Mouse (Mus musculus): ENCODE results near the gene Pip5kl1. TPM values are rescaled to one million over a fixed set of nuclear protein-coding genes. Genes with fewer than 3 reads are reported as not detected.
A peak's percentile ranks its signal among the peaks of the same experiment; 100 is the strongest.

The Pip5kl1 gene
- polyA plus RNA-seq, 1 experiment from 2014 or later = not detected

GRCm38 (mm10) chr2:32618051-32618450, 43.5 kb downstream of the Pip5kl1 start:
- 86% methylated on average over 9 of the region's 9 CpGs for WGBS
- Histone ChIP-seq H3K36me3 (peaks cover 40% of the 10 kb centered on the region), H3K4me1 (replicated peaks) (peaks cover 37% of the 10 kb centered on the region)

GRCm38 (mm10) chr2:32620682-32621516, 46.3 kb downstream of the Pip5kl1 start:
- 11% methylated on average over 4 of the region's 4 CpGs for WGBS
- Histone ChIP-seq H3K4me1 (replicated peaks) (peaks cover 54% of the 10 kb centered on the region), H3K9ac (peak overlapping the region; percentile 29), H3K9me3 (replicated peaks) (no peaks in the 10 kb centered on the region), H3K4me3 (peak overlapping the region; percentile 10; the same call in 1 of the 2 replicates), H3K36me3 (peaks cover 26% of the 10 kb centered on the region), H3K27me3 (no peaks in the 10 kb centered on the region), H3K27ac (peak overlapping the region; percentile 93), H3K4me2 (peak overlapping the region; percentile 44)
- ATAC-seq (replicated peaks; ENCODE audit: insufficient number of reproducible peaks, insufficient read depth, low FRiP score, low read depth) = peak; percentile 81

More at GRCm38 (mm10) chr2:32618051-32618450, 43.5 kb downstream of the Pip5kl1 start:
- no peak for ATAC-seq (replicated peaks; ENCODE audit: insufficient number of reproducible peaks, insufficient read depth, low FRiP score, low read depth)
- Histone ChIP-seq H3K27ac (no peak overlapping the region), H3K9me3 (replicated peaks) (no peaks in the 10 kb centered on the region), H3K27me3 (no peaks in the 10 kb centered on the region), H3K4me2 (no peak overlapping the region), H3K4me3 (no peak overlapping the region), H3K9ac (no peak overlapping the region)

GRCm38 (mm10) chr2:32621517-32621859, 46.9 kb downstream of the Pip5kl1 start, which contains the start of gene Ak1:
TSS of gene Ak1 (plus strand) at chr2:32621758.
- Histone ChIP-seq H3K9me3 (replicated peaks) (no peaks in the 10 kb centered on the region), H3K4me3 (peak within 1 kb of the TSS; percentile 10; the same call in 1 of the 2 replicates), H3K4me1 (replicated peaks) (peaks cover 58% of the 10 kb centered on the region), H3K27me3 (no peaks in the 10 kb centered on the region), H3K9ac (peak within 1 kb of the TSS; percentile 29), H3K27ac (peak within 1 kb of the TSS; percentile 93), H3K4me2 (peak within 1 kb of the TSS; percentile 44), H3K36me3 (peaks cover 20% of the 10 kb centered on the region)
- no peak for ATAC-seq (replicated peaks; ENCODE audit: insufficient number of reproducible peaks, insufficient read depth, low FRiP score, low read depth)
- 7% methylated on average over 7 of the region's 7 CpGs for WGBS

- Histone ChIP-seq H3K9ac (0 out of 2 replicates have a peak overlapping the region, but pooled peaks have one; percentile 7), H3K27me3 (no peaks in the 10 kb centered on the region), H3K4me2 (no peak overlapping the region), H3K4me1 (replicated peaks) (peaks cover 78% of the 10 kb centered on the region), H3K4me3 (no peak overlapping the region), H3K9me3 (replicated peaks) (no peaks in the 10 kb centered on the region), H3K27ac (peak overlapping the region; percentile 95), H3K36me3 (no peaks in the 10 kb centered on the region)
- ATAC-seq (replicated peaks; ENCODE audit: insufficient number of reproducible peaks, insufficient read depth, low FRiP score, low read depth) = no peak
- 68% methylated on average over 5 of the region's 5 CpGs for WGBS
Measured at GRCm38 (mm10) chr2:32624111-32624748, 49.6 kb downstream of the Pip5kl1 start.

- ATAC-seq (replicated peaks; ENCODE audit: insufficient number of reproducible peaks, insufficient read depth, low FRiP score, low read depth) = peak; percentile 45
- 3% methylated on average over 13 of the region's 13 CpGs for WGBS
- H3K4me2 ChIP-seq = peak overlapping the region; percentile 68
- H3K27ac ChIP-seq = peak overlapping the region; percentile 95
- H3K36me3 ChIP-seq = no peaks in the 10 kb centered on the region
- H3K9me3 ChIP-seq (replicated peaks) = no peaks in the 10 kb centered on the region
- no peaks in the 10 kb centered on the region for H3K27me3 ChIP-seq
- H3K9ac ChIP-seq = peak overlapping the region; percentile 61
- peaks cover 72% of the 10 kb centered on the region for H3K4me1 ChIP-seq (replicated peaks)
- H3K4me3 ChIP-seq = peak overlapping the region; percentile 47
Measured at GRCm38 (mm10) chr2:32625212-32625872, 50.7 kb downstream of the Pip5kl1 start.

- Histone ChIP-seq H3K9me3 (replicated peaks) (no peaks in the 10 kb centered on the region), H3K9ac (peak overlapping the region; percentile 61), H3K36me3 (no peaks in the 10 kb centered on the region; the same call in 1 of the 2 replicates), H3K4me2 (peak overlapping the region; percentile 68), H3K27me3 (no peaks in the 10 kb centered on the region), H3K27ac (peak overlapping the region; percentile 95), H3K4me1 (replicated peaks) (peaks cover 65% of the 10 kb centered on the region), H3K4me3 (peak overlapping the region; percentile 47)
- WGBS = 13% methylated on average over 5 of the region's 5 CpGs
- ATAC-seq (replicated peaks; ENCODE audit: insufficient number of reproducible peaks, insufficient read depth, low FRiP score, low read depth) = peak; percentile 61
Measured at GRCm38 (mm10) chr2:32625873-32626694, 51.5 kb downstream of the Pip5kl1 start.

GRCm38 (mm10) chr2:32627266-32628043, 52.9 kb downstream of the Pip5kl1 start:
- Histone ChIP-seq H3K9ac (peak overlapping the region; percentile 61; the same call in 1 of the 2 replicates), H3K27me3 (no peaks in the 10 kb centered on the region), H3K4me1 (replicated peaks) (peaks cover 63% of the 10 kb centered on the region), H3K4me2 (peak overlapping the region; percentile 68), H3K4me3 (peak overlapping the region; percentile 47), H3K27ac (peak overlapping the region; percentile 95), H3K36me3 (no peaks in the 10 kb centered on the region; the same call in 1 of the 2 replicates), H3K9me3 (replicated peaks) (no peaks in the 10 kb centered on the region)
- ATAC-seq (replicated peaks; ENCODE audit: insufficient number of reproducible peaks, insufficient read depth, low FRiP score, low read depth) = no peak
- 61% methylated on average over 20 of the region's 20 CpGs for WGBS

GRCm38 (mm10) chr2:32628044-32628550, 53.5 kb downstream of the Pip5kl1 start:
- peaks cover 1% of the 10 kb centered on the region; the same call in 1 of the 2 replicates for H3K36me3 ChIP-seq
- no peaks in the 10 kb centered on the region for H3K27me3 ChIP-seq
- H3K4me2 ChIP-seq = peak overlapping the region; percentile 68
- no peak for ATAC-seq (replicated peaks; ENCODE audit: insufficient number of reproducible peaks, insufficient read depth, low FRiP score, low read depth)
- peak overlapping the region; percentile 95 for H3K27ac ChIP-seq
- H3K4me3 ChIP-seq = peak overlapping the region; percentile 47
- peak overlapping the region; percentile 61; the same call in 1 of the 2 replicates for H3K9ac ChIP-seq
- WGBS = 55% methylated on average over 4 of the region's 4 CpGs
- peaks cover 63% of the 10 kb centered on the region for H3K4me1 ChIP-seq (replicated peaks)
- no peaks in the 10 kb centered on the region for H3K9me3 ChIP-seq (replicated peaks)

- Histone ChIP-seq H3K9ac (peak overlapping the region; percentile 61; the same call in 1 of the 2 replicates), H3K27ac (peak overlapping the region; percentile 95), H3K4me3 (peak overlapping the region; percentile 47), H3K9me3 (replicated peaks) (no peaks in the 10 kb centered on the region), H3K27me3 (no peaks in the 10 kb centered on the region), H3K4me2 (peak overlapping the region; percentile 68), H3K36me3 (peaks cover 7% of the 10 kb centered on the region; the same call in 1 of the 2 replicates), H3K4me1 (replicated peaks) (peaks cover 64% of the 10 kb centered on the region)
- 17% methylated on average over 5 of the region's 5 CpGs for WGBS
- peak; percentile 15; the same call in 1 of the 2 replicates for ATAC-seq (replicated peaks; ENCODE audit: insufficient number of reproducible peaks, insufficient read depth, low FRiP score, low read depth)
Measured at GRCm38 (mm10) chr2:32628729-32629128, 54.1 kb downstream of the Pip5kl1 start.

Measured in heart, embryonic 15.5 days (tissue).